Mouse (Mus musculus) cortical plate, adult 2 months (tissue): ENCODE results near the gene Dennd1c. TPM values are rescaled to one million over a fixed set of nuclear protein-coding genes. Genes with fewer than 3 reads are reported as not detected.
A peak's percentile ranks its signal among the peaks of the same experiment; 100 is the strongest.

Experiments used
- H3K27ac ChIP-seq: fragments of 200-500 bp; 2 replicates; pipeline ENCODE4 v1.5.1; 2012; ENCODE audit warnings: low read length, control low read depth, inconsistent platforms; ENCODE audit not compliant: insufficient read depth
- H3K4me1 ChIP-seq: fragments of 200-500 bp; 2 replicates; pipeline ENCODE4 v1.6.1; 2011; ENCODE audit warnings: low read length; ENCODE audit not compliant: control insufficient read depth, insufficient read depth
- H3K4me3 ChIP-seq: fragments of 200-500 bp; 2 replicates; pipeline ENCODE4 v1.5.1; 2011; ENCODE audit warnings: mild to moderate bottlenecking, low read length, control low read depth; ENCODE audit not compliant: insufficient read depth
- CTCF ChIP-seq: fragments of 200-500 bp; IDR thresholded peaks from 2 replicates; pipeline ENCODE4 v1.5.1; 2011; ENCODE audit warnings: mild to moderate bottlenecking, control low read depth, low read length; ENCODE audit not compliant: insufficient read depth; ENCODE audit errors: extremely low read depth
- POLR2A ChIP-seq: fragments of 200-500 bp; IDR thresholded peaks from 2 replicates; pipeline ENCODE4 v1.6.1; 2011; ENCODE audit warnings: mild to moderate bottlenecking, low read length, control low read depth; ENCODE audit not compliant: insufficient read depth; ENCODE audit errors: extremely low read depth
- polyA plus RNA-seq: library from polyadenylated mRNA; depleted of rRNA; stranded (reverse); fragments of >200 nt; gene quantifications from 2 replicates; pipeline ENCODE4 v1.2.3, GENCODE M21; 2012

Dennd1c gene
- polyA plus RNA-seq, 1 experiment = 2.3 TPM

DNA sequence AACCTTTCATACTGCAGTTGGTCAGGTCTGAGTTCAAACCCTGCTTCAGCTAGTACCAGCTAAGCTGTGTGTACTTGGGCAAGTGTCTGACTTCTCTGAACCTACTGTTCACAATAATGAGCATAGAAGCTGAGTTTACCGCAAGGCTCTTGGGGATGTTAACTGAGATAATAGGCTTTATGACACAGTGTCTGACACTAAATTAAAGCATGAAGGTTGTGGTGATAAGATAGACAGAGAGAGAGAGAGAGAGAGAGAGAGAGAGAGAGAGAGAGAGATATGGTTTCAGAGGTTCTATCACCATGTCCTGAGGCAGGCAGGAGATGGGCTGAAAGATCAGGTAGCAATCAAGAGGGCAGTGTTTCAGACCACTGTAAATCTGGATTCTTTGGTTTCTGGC, 31.7 kb upstream of the Dennd1c start:
- H3K4me1 ChIP-seq = no peaks in the 10 kb centered on the region
- no peak overlapping the region for H3K4me3 ChIP-seq
- no peak overlapping the region for H3K27ac ChIP-seq
- no peak for TF ChIP-seq CTCF
- no peak for TF ChIP-seq POLR2A

- Histone ChIP-seq H3K27ac (no peak overlapping the region), H3K4me1 (no peaks in the 10 kb centered on the region), H3K4me3 (no peak overlapping the region)
- TF ChIP-seq POLR2A = no peak
Measured at GRCm38 (mm10) chr17:57108666-57109171, 30.4 kb upstream of the Dennd1c start.

GRCm38 (mm10) chr17:57108040-57108665, 29.8 kb upstream of the Dennd1c start:
- TF ChIP-seq POLR2A (no peak), CTCF (no peak)
- H3K4me1 ChIP-seq = no peaks in the 10 kb centered on the region
- no peak overlapping the region for H3K4me3 ChIP-seq

DNA sequence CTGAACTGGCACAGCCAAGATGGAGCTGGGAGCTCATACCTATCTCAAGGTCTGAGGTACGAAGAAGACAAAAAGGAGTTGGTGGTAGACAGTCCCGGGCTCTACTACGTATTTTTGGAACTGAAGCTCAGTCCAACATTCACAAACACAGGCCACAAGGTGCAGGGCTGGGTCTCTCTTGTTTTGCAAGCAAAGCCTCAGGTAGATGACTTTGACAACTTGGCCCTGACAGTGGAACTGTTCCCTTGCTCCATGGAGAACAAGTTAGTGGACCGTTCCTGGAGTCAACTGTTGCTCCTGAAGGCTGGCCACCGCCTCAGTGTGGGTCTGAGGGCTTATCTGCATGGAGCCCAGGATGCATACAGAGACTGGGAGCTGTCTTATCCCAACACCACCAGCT, 28.8 kb upstream of the Dennd1c start:
- H3K4me3 ChIP-seq = no peak overlapping the region
- H3K4me1 ChIP-seq = no peaks in the 10 kb centered on the region
- TF ChIP-seq CTCF (no peak), POLR2A (no peak)
- H3K27ac ChIP-seq = no peak overlapping the region

More at GRCm38 (mm10) chr17:57108040-57108665, 29.8 kb upstream of the Dennd1c start:
- H3K27ac ChIP-seq = no peak overlapping the region

- no peaks in the 10 kb centered on the region for H3K4me1 ChIP-seq
- peak overlapping the region; percentile 62; the same call in 1 of the 2 replicates for H3K4me3 ChIP-seq
- H3K27ac ChIP-seq = no peak overlapping the region
- TF ChIP-seq POLR2A (no peak), CTCF (no peak)
Measured at GRCm38 (mm10) chr17:57106035-57106368, 27.7 kb upstream of the Dennd1c start.

DNA sequence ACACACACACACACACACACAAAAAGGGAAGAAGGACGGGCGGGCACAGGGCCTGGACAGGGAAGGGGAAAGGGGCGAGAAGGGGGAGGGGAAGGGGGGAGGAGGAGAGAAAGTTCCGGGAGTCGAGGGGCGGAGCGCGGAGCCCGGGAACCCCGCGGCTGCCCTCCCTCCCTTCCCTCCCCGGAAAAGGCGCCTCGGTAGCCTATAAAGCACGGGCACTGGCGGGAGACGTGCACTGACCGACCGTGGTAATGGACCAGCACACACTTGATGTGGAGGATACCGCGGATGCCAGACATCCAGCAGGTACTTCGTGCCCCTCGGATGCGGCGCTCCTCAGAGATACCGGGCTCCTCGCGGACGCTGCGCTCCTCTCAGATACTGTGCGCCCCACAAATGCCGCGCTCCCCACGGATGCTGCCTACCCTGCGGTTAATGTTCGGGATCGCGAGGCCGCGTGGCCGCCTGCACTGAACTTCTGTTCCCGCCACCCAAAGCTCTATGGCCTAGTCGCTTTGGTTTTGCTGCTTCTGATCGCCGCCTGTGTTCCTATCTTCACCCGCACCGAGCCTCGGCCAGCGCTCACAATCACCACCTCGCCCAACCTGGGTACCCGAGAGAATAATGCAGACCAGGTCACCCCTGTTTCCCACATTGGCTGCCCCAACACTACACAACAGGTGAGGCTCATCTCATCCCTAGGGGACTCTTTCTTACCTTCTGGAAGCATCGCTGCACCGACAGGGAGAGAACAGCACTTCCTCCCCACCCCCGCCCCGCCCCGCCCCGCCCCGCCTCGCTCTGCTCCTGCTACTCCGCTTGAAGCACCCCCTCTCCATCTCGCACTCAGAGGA, 27.1 kb upstream of the Dennd1c start, which contains the start of gene Tnfsf9:
Tnfsf9 (plus strand) TSS at position 145 of the 854 bp plus-strand sequence.
- TF ChIP-seq POLR2A (0 out of 2 replicates have a peak, but pooled peaks have one; percentile 22), CTCF (no peak)
- Histone ChIP-seq H3K4me1 (no peaks in the 10 kb centered on the region), H3K27ac (no peak within 1 kb of the TSS), H3K4me3 (peak within 1 kb of the TSS; percentile 62)

- H3K4me3 ChIP-seq = no peak overlapping the region
- H3K27ac ChIP-seq = no peak overlapping the region
- H3K4me1 ChIP-seq = no peaks in the 10 kb centered on the region
- TF ChIP-seq CTCF = no peak
- no peak for TF ChIP-seq POLR2A
Measured at GRCm38 (mm10) chr17:57104496-57104895, 26.2 kb upstream of the Dennd1c start.

DNA sequence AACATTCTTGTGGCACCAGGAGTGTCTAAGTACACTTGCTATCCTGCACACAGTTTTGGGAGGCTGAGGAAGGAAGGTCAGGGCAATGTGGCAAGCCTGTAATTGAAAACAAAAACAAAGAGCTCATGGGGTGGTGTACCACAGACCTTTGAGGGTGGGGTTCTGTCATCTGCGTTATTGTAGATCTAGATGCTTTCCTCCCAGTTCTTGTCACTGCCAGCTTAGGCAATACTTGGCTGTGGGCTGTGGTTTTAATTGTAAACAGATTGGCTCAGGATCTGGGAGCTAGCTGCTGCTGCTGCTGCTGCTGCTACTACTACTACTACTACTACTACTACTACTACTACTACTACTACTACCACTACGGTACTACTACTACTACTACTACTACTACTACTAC, 24.0 kb upstream of the Dennd1c start:
- Histone ChIP-seq H3K27ac (no peak overlapping the region), H3K4me3 (no peak overlapping the region), H3K4me1 (no peaks in the 10 kb centered on the region)
- TF ChIP-seq CTCF = no peak
- no peak for TF ChIP-seq POLR2A

- TF ChIP-seq CTCF = no peak
- TF ChIP-seq POLR2A = no peak
- no peak overlapping the region for H3K4me3 ChIP-seq
- no peaks in the 10 kb centered on the region for H3K4me1 ChIP-seq
Measured at GRCm38 (mm10) chr17:57099629-57100325, 21.5 kb upstream of the Dennd1c start.

More at GRCm38 (mm10) chr17:57099629-57100325, 21.5 kb upstream of the Dennd1c start:
- no peak overlapping the region for H3K27ac ChIP-seq
